Mouse (Mus musculus) liver, adult 2 months (tissue): ENCODE measurements around the gene Dvl2.

ENCODE experiments used
- CTCF ChIP-seq: fragments of 200-500 bp; IDR thresholded peaks from 2 replicates; pipeline ENCODE4 v1.5.1; 2011; ENCODE audit warnings: low read depth, low read length, control low read depth
- POLR2A ChIP-seq: fragments of 200-500 bp; IDR thresholded peaks from 2 replicates; pipeline ENCODE4 v1.6.1; 2011; ENCODE audit warnings: low read length, control low read depth; ENCODE audit not compliant: insufficient read depth; ENCODE audit errors: extremely low read depth

- no peak for TF ChIP-seq CTCF
- no peak for TF ChIP-seq POLR2A
Measured at GRCm38 (mm10) chr11:69984431-69984830, 16.0 kb upstream of the Dvl2 start.
